Mouse (Mus musculus) erythroblast, embryonic 14.5 days (primary cell): ENCODE results near the gene Ank3. TPM values are rescaled to one million over a fixed set of nuclear protein-coding genes. Genes with fewer than 3 reads are reported as not detected.

Source experiments
- H3K27me3 ChIP-seq: 2 replicates; pipeline ENCODE4 v1.6.1; 2012; ENCODE audit warnings: inconsistent platforms; ENCODE audit not compliant: control insufficient read depth
- H3K36me3 ChIP-seq: 2 replicates; pipeline ENCODE4 v1.6.1; 2012; ENCODE audit warnings: mild to moderate bottlenecking, inconsistent platforms; ENCODE audit not compliant: control insufficient read depth
- H3K4me1 ChIP-seq: 2 replicates; pipeline ENCODE4 v1.6.1; 2012; ENCODE audit warnings: inconsistent platforms; ENCODE audit not compliant: control insufficient read depth
- H3K4me3 ChIP-seq: replicated peaks from 2 replicates; pipeline ENCODE3; 2012; ENCODE audit warnings: moderate library complexity, mild to moderate bottlenecking, inconsistent platforms
- H3K9me3 ChIP-seq: 2 replicates; pipeline ENCODE4 v1.6.1; 2012; ENCODE audit warnings: low read length, inconsistent platforms, mixed read lengths; ENCODE audit not compliant: control insufficient read depth
- GATA1 ChIP-seq: IDR thresholded peaks from 2 replicates; pipeline ENCODE4 v1.6.1; 2012; ENCODE audit warnings: low read length, inconsistent platforms, mixed read lengths
- TAL1 ChIP-seq: IDR thresholded peaks from 3 replicates; pipeline ENCODE4 v1.6.1; 2012; ENCODE audit warnings: low read length, inconsistent platforms, mixed read lengths
- polyA plus RNA-seq: library from polyadenylated mRNA; stranded (reverse); fragments of >175 nt; gene quantifications from 2 replicates; pipeline ENCODE4 v1.2.3, GENCODE M21; 2012

Gene Ank3
- polyA plus RNA-seq, 1 experiment, result 0.03 TPM

DNA sequence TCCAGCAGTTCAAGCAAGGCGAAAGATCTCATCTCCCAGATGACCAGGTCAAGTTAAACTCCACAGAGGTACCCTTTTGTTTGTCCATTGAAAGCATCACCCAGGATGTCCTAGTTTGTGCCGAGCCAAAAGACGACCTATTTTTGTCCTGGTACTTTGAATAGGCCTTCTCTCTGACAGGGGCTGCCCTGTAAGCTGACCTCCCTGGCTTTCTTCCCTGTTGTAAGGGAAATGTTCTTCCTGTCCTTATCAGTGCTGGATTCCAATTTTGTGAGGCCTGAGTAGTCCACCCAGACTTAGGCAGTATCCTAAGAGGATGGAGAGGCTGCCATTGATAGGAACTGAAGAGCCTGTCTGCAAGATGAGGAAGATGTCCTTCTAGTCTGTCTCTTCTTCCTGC lies 244.9 kb downstream of the Ank3 start:
- TF ChIP-seq GATA1 (no peak), TAL1 (no peak)
- H3K4me3 ChIP-seq, result no peak overlapping the region
- peaks cover 13% of the 10 kb centered on the region for H3K9me3 ChIP-seq
- H3K36me3 ChIP-seq, result no peaks in the 10 kb centered on the region
- H3K4me1 ChIP-seq, result no peaks in the 10 kb centered on the region; the same call in 1 of the 2 replicates
- no peaks in the 10 kb centered on the region for H3K27me3 ChIP-seq

DNA sequence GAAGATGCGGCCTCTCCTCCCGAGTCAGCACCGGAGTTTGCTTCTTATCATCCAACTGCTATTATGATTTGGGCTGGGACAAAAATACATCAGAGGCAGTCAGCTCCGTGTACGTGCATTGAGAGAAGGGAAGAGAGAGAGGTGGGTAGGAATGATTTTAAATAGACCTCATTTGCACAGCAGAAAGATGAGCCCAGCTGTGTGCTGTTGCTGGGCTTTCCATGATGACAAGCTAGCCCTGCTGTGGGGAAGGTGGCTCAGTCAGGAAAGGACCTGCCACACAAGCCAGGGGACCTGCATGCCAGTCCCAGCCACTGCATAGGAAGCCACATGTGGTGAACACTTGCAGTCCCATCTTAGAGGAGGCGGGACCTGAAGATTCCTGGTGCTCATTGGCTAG lies 245.4 kb downstream of the Ank3 start:
- TF ChIP-seq TAL1 (no peak), GATA1 (no peak)
- peaks cover 13% of the 10 kb centered on the region for H3K9me3 ChIP-seq
- no peaks in the 10 kb centered on the region for H3K36me3 ChIP-seq
- H3K4me1 ChIP-seq, result no peaks in the 10 kb centered on the region; the same call in 1 of the 2 replicates
- no peak overlapping the region for H3K4me3 ChIP-seq
- no peaks in the 10 kb centered on the region for H3K27me3 ChIP-seq

DNA sequence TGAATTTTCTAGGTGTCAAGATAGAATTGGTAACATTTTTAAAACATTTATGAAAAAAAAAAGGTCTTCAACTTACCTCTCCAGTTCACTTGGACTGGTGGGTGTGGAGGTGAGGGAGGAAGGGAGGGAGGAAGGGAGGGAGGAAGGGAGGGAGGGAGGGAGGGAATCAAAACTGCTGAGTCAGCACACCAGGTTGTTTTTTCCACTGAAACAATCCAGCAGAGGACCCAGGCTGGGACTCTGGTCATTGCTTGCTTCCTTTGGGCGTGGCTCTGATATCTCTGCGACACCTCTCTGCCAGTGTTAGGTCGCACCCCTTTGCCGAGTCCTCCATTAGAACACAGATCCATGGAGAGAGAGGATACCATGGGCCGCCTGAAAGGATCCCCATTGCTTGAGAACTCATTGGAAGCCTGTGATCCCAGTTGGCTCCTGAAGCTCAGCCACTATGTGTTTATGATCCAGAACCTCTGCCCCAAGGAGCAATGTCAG lies 246.8 kb downstream of the Ank3 start:
- Histone ChIP-seq H3K9me3 (peaks cover 13% of the 10 kb centered on the region), H3K4me1 (no peaks in the 10 kb centered on the region; the same call in 1 of the 2 replicates), H3K36me3 (no peaks in the 10 kb centered on the region), H3K27me3 (no peaks in the 10 kb centered on the region), H3K4me3 (no peak overlapping the region)
- no peak for TF ChIP-seq TAL1
- TF ChIP-seq GATA1, result no peak

DNA sequence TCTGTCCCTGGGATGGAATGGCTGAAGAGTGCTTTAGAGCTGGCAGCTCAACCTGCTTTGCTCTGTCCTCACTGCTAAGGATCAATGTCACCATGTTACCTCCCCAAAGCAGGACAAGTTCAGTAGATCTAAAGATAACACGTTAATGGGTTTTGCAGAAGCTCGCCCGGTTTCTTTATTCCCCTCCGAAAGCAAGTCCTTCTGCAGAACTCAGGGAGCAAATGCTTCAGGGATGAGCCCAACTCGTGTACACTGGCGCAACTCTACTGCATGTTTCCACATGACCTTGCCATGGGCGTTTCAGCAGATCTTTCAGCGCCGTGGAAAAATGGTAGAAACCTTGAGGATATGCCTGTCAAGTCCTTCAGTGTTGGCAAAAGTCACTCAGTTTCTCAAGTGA lies 247.4 kb downstream of the Ank3 start:
- TF ChIP-seq TAL1, result no peak
- no peak for TF ChIP-seq GATA1
- Histone ChIP-seq H3K4me3 (no peak overlapping the region), H3K9me3 (peaks cover 11% of the 10 kb centered on the region), H3K27me3 (no peaks in the 10 kb centered on the region), H3K4me1 (no peaks in the 10 kb centered on the region; the same call in 1 of the 2 replicates), H3K36me3 (no peaks in the 10 kb centered on the region)

DNA sequence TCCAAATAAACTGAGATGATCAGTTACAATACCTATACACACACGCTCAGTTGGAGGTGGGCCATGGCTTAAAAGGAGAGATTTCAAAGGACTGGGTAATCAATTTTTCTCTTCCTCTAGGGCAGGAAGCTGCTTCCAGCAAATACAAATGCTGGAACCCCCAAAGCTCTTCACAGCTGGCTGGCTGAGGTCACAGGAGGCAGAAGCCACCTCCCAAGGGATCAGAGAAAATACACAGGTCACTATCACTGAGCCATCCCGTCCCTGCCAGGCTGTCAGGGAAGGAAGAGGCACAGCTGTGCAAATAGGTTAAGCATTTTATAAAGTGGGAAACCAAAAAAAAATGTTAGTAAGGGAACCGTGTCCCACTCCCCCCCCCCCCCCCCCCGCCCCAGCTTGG lies 251.5 kb downstream of the Ank3 start:
- Histone ChIP-seq H3K36me3 (no peaks in the 10 kb centered on the region), H3K9me3 (peaks cover 11% of the 10 kb centered on the region), H3K4me1 (no peaks in the 10 kb centered on the region; the same call in 1 of the 2 replicates), H3K27me3 (no peaks in the 10 kb centered on the region), H3K4me3 (no peak overlapping the region)
- no peak for TF ChIP-seq GATA1
- no peak for TF ChIP-seq TAL1

DNA sequence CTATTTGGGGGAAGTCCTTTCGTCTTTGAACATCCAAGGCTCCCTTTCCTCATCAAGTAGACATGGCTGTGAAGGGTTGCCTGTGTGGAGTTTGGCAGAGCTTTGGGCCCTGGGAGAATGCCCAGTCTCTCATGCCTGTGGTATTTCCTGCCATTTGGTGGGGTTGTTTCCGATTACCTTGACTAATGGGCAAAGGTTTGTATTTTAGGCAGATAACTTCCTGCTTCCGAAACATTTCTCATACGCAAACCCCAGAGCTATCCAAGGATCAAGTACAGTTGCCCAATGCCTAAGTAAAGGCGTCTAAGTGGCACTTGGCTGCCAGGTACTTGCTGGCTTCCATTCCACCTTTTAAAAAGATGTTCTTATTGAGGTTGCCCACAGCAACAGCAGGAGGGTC lies 254.1 kb downstream of the Ank3 start:
- Histone ChIP-seq H3K9me3 (no peaks in the 10 kb centered on the region), H3K36me3 (no peaks in the 10 kb centered on the region), H3K4me3 (no peak overlapping the region), H3K4me1 (peaks cover 4% of the 10 kb centered on the region), H3K27me3 (no peaks in the 10 kb centered on the region)
- no peak for TF ChIP-seq GATA1
- no peak for TF ChIP-seq TAL1

DNA sequence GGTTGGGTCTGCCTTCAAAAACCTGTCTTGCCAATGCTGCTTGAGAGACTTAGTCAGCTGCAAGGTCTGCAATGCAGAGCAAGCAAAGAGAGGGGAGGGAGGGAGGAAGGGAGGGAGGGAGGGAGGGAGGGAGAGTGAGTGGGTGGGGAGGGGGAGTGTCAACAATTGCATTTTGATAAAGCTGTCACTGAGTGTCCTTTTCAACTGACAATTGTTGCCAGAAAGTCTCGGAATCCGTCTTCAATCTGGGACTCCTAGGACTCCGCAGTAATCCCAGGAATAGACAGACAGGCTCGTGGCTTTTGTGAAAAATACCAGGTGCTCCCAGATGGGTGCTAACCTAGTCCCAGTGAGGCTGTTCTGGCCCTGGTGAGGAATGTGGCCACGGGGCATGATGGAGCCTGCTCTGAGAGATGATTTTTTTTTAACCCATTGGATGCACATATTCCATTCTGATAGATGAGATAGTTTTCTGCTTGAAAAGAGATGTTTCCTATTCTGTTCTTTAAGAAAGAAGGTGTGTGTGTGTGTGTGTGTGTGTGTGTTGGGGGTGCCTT lies 254.6 kb downstream of the Ank3 start:
- no peaks in the 10 kb centered on the region for H3K36me3 ChIP-seq
- H3K27me3 ChIP-seq, result no peaks in the 10 kb centered on the region
- H3K4me3 ChIP-seq, result no peak overlapping the region
- H3K4me1 ChIP-seq, result peaks cover 4% of the 10 kb centered on the region
- H3K9me3 ChIP-seq, result no peaks in the 10 kb centered on the region
- no peak for TF ChIP-seq TAL1
- no peak for TF ChIP-seq GATA1

DNA sequence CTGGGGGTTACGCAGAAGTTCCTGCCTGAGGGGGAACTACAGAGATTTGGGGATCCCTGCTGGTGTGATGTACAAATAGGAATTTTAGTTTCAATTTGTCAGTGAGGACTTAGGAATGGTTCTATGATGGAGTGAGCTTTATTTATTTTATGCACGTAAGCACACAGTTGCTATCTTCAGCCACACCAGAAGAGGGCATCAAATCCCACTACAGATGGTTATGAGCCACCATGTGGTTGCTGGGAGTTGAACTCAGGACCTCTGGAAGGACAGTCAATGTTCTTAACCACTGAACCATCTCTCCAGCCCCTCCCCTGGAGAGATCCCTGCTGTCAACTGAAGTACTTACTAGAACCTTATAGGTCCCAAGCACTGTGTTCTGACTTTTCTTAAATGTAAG lies 255.6 kb downstream of the Ank3 start:
- no peak for TF ChIP-seq GATA1
- no peak for TF ChIP-seq TAL1
- Histone ChIP-seq H3K36me3 (no peaks in the 10 kb centered on the region), H3K27me3 (no peaks in the 10 kb centered on the region), H3K4me3 (no peak overlapping the region), H3K9me3 (no peaks in the 10 kb centered on the region), H3K4me1 (peaks cover 4% of the 10 kb centered on the region)

DNA sequence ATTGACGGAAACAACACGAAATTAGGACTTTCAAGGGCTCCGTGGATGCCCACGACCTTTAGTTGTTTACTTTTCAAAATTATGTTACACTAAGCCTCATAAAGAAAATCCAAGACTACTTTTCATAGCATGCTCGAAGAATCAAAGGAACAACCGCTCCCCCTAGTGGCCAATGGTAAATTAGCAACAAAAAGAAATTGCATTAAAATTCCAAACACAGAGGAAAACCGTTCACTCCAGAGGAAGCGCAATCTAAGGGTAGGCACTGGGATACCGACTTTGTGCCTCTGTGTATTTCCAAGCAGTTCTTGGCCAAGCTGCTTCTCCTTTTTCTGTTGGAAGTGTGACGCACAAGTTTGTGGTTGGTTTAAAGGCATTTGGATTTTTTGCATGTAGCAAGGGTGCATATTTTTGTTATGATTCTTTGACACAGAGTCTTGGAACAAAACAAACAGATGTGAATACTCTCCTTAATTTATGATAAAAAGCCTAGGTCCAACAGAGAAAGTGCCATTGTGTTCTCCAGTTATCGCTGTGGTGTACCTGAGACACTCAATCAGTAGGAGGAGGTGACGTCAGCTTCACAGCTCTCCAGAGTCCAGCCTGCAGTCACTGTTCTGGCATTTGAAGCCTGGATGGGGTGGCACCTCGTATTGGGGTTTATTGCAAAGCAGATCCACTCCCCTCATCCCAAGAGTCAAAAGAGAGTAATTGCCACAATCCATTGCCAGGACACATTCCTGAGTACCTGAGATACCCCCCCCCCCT lies 256.5 kb downstream of the Ank3 start:
- Histone ChIP-seq H3K36me3 (no peaks in the 10 kb centered on the region), H3K27me3 (no peaks in the 10 kb centered on the region), H3K9me3 (no peaks in the 10 kb centered on the region), H3K4me1 (peaks cover 4% of the 10 kb centered on the region), H3K4me3 (no peak overlapping the region)
- TF ChIP-seq TAL1 (no peak), GATA1 (no peak)

DNA sequence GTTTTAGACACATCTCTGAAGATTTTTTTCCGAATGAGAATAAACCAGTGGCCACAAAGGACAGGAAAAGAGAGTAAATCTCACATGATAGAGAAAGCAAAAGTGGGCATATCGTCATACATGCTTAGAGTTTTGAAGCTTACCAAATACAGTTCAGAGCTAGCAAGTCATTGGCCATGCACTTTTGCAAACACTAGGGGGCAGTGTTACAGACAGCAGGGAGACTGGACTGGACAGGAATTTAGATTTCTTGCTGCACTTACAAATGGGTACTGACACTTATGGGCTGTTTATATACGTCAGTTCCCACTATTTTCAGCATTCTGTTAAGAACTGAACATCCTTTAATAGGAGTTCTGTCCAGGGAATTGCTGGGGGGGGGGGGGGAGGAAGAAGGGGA lies 257.7 kb downstream of the Ank3 start:
- no peak for TF ChIP-seq TAL1
- TF ChIP-seq GATA1, result no peak
- Histone ChIP-seq H3K36me3 (no peaks in the 10 kb centered on the region), H3K4me3 (no peak overlapping the region), H3K27me3 (no peaks in the 10 kb centered on the region), H3K4me1 (peaks cover 4% of the 10 kb centered on the region), H3K9me3 (no peaks in the 10 kb centered on the region)
